Mouse (Mus musculus) intestine, embryonic 15.5 days (tissue): ENCODE results near the gene Ano3. TPM values are rescaled to one million over a fixed set of nuclear protein-coding genes. Genes with fewer than 3 reads are reported as not detected.

Experiments
- ATAC-seq: fragments of 200-750 bp; cut with Nextera tagmentation; 2 replicates; pipeline ENCODE4 v1.8.0; 2017; ENCODE audit warnings: moderate TSS enrichment, moderate library complexity
- H3K27ac ChIP-seq: fragments of 300-500 bp; sonication (generic); 2 replicates; pipeline ENCODE4 v1.5.1; 2015; ENCODE audit warnings: mild to moderate bottlenecking, inconsistent platforms
- H3K27me3 ChIP-seq: fragments of 300-500 bp; sonication (generic); replicated peaks from 2 replicates; pipeline ENCODE4 v1.6.1; 2015; ENCODE audit warnings: inconsistent platforms
- H3K36me3 ChIP-seq: fragments of 300-500 bp; sonication (generic); 2 replicates; pipeline ENCODE4 v1.6.1; 2015; ENCODE audit warnings: inconsistent platforms
- H3K4me1 ChIP-seq: fragments of 300-500 bp; sonication (generic); replicated peaks from 2 replicates; pipeline ENCODE4 v1.6.1; 2015; ENCODE audit warnings: inconsistent platforms
- H3K4me2 ChIP-seq: fragments of 300-500 bp; sonication (generic); replicated peaks from 2 replicates; pipeline ENCODE4 v1.6.1; 2015; ENCODE audit warnings: mild to moderate bottlenecking, inconsistent platforms
- H3K4me3 ChIP-seq: fragments of 300-500 bp; sonication (generic); replicated peaks from 2 replicates; pipeline ENCODE4 v1.5.1; 2015; ENCODE audit warnings: inconsistent platforms
- H3K9ac ChIP-seq: fragments of 300-500 bp; sonication (generic); 2 replicates; pipeline ENCODE4 v1.6.1; 2015; ENCODE audit warnings: inconsistent platforms
- H3K9me3 ChIP-seq: fragments of 300-500 bp; sonication (generic); 2 replicates; pipeline ENCODE4 v1.6.1; 2016; ENCODE audit warnings: inconsistent platforms
- WGBS: fragments of 180-500 bp; shearing (Covaris S2); methylation state at CpG from one replicate; pipeline ENCODE4 v1.1.7; 2015; 5-methylcytosine and 5-hydroxymethylcytosine counted together
- polyA plus RNA-seq: library from polyadenylated mRNA; unstranded; fragments of >200 nt; fragmentation: Nextera tagmentation; extraction: Ambion mirVana; gene quantifications from 2 replicates; pipeline ENCODE4 v1.2.1, GENCODE M21; 2015

Ano3 gene
- polyA plus RNA-seq, 1 experiment from 2014 or later = 0.10 TPM

DNA sequence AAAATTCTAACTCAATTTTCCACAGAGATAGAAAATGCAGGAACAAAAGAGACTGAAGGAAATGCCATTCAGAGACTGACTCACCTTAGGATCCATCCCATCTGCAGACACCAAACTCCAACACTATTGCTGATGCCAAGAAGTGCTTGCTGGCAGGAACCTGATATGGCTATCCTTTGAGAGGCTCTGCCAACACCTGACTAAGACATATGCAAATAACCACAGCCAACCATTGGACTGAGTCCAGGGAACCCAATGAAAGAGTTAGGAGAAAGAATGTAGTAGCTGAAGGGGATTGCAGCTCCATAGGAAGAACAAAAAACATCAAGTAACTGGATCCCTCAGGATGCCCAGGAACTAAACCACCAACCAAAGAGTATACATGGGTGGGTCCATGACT lies 21.6 kb downstream of the Ano3 start:
- H3K4me3 ChIP-seq = no peak overlapping the region
- no peaks in the 10 kb centered on the region for H3K36me3 ChIP-seq
- H3K4me2 ChIP-seq = no peak overlapping the region
- no peak overlapping the region for H3K9ac ChIP-seq
- no peak overlapping the region for H3K27ac ChIP-seq
- H3K9me3 ChIP-seq = no peaks in the 10 kb centered on the region
- no peaks in the 10 kb centered on the region for H3K27me3 ChIP-seq
- no peak for ATAC-seq
- no peaks in the 10 kb centered on the region for H3K4me1 ChIP-seq

DNA sequence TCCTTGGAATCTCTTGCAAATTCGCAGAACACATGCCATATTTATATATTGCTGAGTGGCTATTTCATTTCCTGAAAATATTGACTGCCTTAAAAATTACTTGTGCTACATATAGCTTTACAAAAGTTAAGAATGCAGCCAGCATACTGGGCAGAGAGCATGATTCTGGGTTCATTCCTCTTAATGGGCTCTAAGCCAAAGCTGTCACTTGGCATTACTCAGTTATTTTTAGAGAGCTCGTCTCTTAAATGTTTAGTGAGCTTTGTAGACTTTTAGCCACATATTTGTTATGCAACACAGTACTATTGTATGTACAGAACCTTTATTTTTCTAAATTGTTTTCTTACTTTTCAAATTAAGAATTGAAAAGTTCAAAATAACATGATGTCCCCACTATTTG lies 41.2 kb downstream of the Ano3 start:
- Histone ChIP-seq H3K9me3 (no peaks in the 10 kb centered on the region), H3K27me3 (no peaks in the 10 kb centered on the region), H3K36me3 (no peaks in the 10 kb centered on the region), H3K9ac (no peak overlapping the region), H3K4me3 (no peak overlapping the region), H3K4me1 (no peaks in the 10 kb centered on the region), H3K4me2 (no peak overlapping the region), H3K27ac (no peak overlapping the region)
- WGBS = 46% methylated on average over 2 of the region's 2 CpGs
- ATAC-seq = no peak

DNA sequence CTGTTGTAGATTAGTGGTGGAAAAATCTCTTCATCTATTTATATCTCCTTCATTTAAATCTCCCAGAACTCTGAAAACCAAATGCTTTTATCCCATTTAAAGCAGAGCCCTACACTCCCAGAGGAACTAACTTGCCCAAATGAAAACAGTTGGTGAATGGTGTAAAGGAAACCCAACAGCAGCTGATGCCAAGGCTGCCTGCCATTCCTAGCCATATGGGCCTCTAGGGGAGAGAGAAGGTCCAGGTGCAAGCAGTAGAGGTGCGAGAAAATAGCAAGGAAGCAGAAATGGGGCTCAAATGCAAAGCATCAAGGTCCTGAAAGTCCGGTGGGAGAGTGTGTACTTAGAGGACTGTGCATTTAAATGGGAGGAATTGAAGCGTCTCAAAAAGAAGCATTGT lies 44.2 kb downstream of the Ano3 start:
- H3K27me3 ChIP-seq = no peaks in the 10 kb centered on the region
- H3K4me2 ChIP-seq = no peak overlapping the region
- no peaks in the 10 kb centered on the region for H3K9me3 ChIP-seq
- H3K36me3 ChIP-seq = no peaks in the 10 kb centered on the region
- H3K4me3 ChIP-seq = no peak overlapping the region
- WGBS = 69% methylated on average over 3 of the region's 3 CpGs
- H3K4me1 ChIP-seq = no peaks in the 10 kb centered on the region
- H3K27ac ChIP-seq = no peak overlapping the region
- no peak overlapping the region for H3K9ac ChIP-seq
- ATAC-seq = no peak

DNA sequence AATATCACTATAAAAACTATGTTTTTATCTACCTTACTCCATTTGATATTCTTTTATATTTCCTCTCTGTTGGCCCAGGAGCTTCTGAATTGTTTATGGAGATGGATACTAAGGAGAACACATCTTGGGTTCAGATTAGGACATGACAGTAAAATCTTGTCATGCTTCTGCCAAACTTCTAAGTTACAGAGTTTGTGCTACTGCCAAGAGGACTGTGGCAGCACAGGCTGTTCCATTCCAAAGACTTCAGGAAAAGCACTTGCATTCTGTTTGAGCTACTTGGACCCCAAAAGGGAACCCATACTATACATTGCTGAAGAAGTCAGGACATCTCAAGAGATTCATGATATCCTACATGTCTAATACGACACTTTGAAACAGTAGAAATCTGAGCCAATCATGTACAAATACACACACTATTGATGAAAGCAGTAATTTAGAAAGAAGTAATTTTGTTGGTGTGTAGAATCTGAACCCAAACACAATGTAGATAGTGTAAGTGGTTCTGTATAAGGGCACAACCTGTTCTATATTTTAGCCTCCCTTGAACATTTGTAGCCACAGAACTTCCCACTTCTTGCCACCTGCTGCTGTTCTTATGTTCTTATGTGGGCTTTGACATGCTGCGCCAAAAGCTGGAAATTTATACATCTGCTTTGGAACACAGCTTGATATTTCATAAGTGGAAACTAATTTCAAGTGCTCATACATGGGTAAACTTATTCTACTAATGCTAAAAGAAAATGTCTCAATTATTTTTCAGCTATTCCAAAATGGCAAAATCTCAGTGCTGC lies 54.0 kb downstream of the Ano3 start:
- Histone ChIP-seq H3K9me3 (no peaks in the 10 kb centered on the region), H3K36me3 (no peaks in the 10 kb centered on the region), H3K27ac (no peak overlapping the region), H3K4me1 (no peaks in the 10 kb centered on the region), H3K9ac (no peak overlapping the region), H3K4me3 (no peak overlapping the region), H3K27me3 (no peaks in the 10 kb centered on the region), H3K4me2 (no peak overlapping the region)
- no peak for ATAC-seq
- WGBS = 90% methylated on average over 2 of the region's 2 CpGs

DNA sequence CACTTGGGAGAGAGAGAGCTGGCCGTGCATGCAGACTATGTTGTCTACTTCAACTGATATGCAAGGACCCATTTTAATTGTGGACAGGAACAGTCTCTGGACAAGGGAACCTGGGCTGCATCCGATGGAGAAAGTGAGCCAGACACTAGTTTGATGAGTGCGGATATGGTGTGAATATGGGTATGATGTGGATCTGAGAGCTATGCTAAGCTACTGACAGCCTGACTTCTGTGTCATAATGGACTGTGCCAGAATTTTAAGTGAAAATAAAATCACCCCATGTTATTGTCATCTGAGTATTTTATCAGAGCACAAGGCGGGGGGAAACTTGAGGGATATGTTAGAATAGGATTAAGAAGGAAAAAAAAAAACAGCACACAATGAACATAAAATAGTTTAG lies 79.1 kb downstream of the Ano3 start:
- Histone ChIP-seq H3K4me2 (no peak overlapping the region), H3K4me3 (no peak overlapping the region), H3K27ac (no peak overlapping the region), H3K36me3 (no peaks in the 10 kb centered on the region), H3K27me3 (no peaks in the 10 kb centered on the region), H3K9ac (no peak overlapping the region), H3K9me3 (no peaks in the 10 kb centered on the region), H3K4me1 (no peaks in the 10 kb centered on the region)
- 81% methylated on average over 4 of the region's 4 CpGs for WGBS
- no peak for ATAC-seq

DNA sequence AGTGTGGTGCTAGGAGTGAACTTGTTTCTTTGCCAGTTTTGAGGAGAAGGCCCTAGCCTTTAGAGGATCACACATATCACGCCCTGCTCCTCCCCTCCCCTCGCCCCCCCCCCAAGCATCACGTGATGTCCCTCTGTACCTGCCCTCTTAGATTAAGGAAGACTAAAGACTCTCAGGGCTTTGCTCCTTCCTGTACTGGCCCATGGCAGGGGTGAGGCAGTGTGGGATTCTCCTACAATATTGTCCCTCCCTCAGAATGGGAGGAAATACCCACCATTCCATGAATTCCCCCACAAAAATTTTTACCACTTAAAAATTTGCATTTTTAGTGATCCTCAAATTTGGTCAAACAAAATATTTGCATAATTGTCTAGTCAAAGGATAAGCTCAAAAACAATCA lies 85.1 kb downstream of the Ano3 start:
- H3K4me3 ChIP-seq = no peak overlapping the region
- 56% methylated on average over 3 of the region's 3 CpGs for WGBS
- no peak overlapping the region for H3K27ac ChIP-seq
- H3K4me2 ChIP-seq = no peak overlapping the region
- H3K36me3 ChIP-seq = no peaks in the 10 kb centered on the region
- ATAC-seq = no peak
- H3K27me3 ChIP-seq = no peaks in the 10 kb centered on the region
- no peaks in the 10 kb centered on the region for H3K9me3 ChIP-seq
- no peaks in the 10 kb centered on the region for H3K4me1 ChIP-seq
- no peak overlapping the region for H3K9ac ChIP-seq

DNA sequence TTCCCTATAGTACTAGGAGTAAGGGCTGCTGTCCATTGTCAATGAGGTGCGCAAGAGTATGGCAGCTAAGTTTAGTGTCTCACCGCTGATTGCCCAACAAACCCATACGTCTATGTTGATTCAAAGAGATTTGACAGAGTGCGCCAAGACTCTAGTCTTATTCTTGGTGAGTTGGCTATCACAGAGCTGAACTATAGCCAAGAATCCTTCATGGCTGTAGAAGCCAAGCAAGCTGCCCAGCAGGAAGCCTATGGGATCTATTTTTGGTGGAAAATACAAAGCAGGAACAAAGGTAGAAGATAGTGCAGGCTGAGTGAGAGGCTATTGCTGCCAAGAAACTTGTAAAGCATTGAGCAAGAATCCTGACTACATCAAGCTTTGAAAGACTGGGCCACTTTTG lies 87.3 kb downstream of the Ano3 start:
- Histone ChIP-seq H3K4me1 (no peaks in the 10 kb centered on the region), H3K4me3 (no peak overlapping the region), H3K27me3 (no peaks in the 10 kb centered on the region), H3K4me2 (no peak overlapping the region), H3K36me3 (no peaks in the 10 kb centered on the region), H3K9me3 (no peaks in the 10 kb centered on the region), H3K9ac (no peak overlapping the region), H3K27ac (no peak overlapping the region)
- WGBS = 93% methylated on average over 4 of the region's 4 CpGs
- no peak for ATAC-seq

DNA sequence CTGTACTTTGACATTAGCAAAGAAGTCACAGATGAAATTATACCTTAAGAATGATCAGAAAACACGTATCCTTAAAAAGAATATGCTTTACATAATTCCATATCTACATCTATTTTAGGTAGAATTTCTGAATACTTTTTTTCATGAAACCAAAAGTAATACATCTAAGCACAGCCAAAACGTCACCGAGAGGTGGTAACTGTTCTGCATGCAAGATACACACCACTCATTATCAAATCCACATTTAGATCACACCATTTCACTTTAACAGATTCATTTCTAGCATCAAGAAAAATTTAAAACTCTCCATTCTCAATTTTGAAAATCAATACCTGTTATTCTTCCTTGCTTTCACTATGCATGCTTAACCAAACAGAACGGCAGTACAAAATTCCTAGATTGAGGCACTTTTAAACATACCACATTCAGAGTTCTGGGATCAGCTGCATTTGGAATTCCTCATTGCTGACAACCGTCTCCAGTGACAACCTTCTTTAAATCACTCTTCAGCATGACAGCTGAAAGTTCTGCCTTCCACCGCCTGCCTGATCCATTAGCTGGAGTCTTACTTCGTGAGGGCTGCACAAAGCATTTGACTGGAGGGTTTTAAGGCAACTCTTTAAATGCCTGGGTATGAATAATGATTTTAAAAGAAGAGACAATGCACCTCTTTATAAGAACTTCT lies 111.0 kb downstream of the Ano3 start:
- H3K9ac ChIP-seq = no peak overlapping the region
- no peaks in the 10 kb centered on the region for H3K4me1 ChIP-seq
- ATAC-seq = no peak
- no peak overlapping the region for H3K4me2 ChIP-seq
- H3K9me3 ChIP-seq = no peaks in the 10 kb centered on the region
- no peak overlapping the region for H3K4me3 ChIP-seq
- no peaks in the 10 kb centered on the region for H3K27me3 ChIP-seq
- WGBS = 59% methylated on average over 7 of the region's 7 CpGs
- no peaks in the 10 kb centered on the region for H3K36me3 ChIP-seq
- H3K27ac ChIP-seq = no peak overlapping the region

DNA sequence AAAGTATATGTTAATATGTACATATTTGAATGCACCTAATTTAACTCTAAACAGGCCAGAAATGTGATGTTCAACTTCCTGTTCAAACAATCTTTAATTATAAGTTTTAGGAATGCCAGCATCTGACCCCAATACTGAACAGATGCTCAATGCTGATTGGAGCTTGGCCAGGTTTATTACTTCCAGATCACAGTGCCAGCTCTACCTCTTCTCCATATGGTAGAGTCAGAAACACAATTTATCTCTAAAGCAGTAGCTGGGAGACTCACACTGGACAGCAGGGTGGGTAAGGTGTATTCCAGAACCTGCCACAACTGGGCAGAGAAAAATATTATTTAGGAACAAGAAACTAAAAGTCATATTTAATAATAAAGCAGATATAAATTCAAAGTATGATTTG lies 134.5 kb downstream of the Ano3 start:
- Histone ChIP-seq H3K27ac (no peak overlapping the region), H3K4me1 (no peaks in the 10 kb centered on the region), H3K36me3 (no peaks in the 10 kb centered on the region), H3K4me3 (no peak overlapping the region), H3K9ac (no peak overlapping the region), H3K4me2 (no peak overlapping the region), H3K9me3 (no peaks in the 10 kb centered on the region), H3K27me3 (no peaks in the 10 kb centered on the region)
- ATAC-seq = no peak

DNA sequence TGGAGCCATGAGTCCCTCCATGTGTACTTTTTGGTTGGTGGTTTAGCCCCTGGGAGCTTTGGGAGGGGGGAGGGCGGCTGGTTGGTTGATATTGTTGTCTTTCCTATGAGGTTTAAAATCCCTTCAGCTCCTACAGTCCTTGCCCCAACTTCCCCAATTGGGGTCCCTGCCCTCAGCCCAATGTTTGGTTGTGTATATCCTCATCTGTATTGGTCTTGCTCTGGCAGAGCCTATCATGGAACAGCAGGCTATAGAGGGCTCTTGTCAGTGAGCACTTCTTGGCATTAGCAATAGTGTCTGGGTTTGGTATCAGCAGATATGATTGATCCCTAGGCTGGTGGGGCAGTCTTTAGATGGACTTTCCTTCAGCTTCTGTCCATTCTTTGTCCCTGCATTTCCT lies 135.8 kb downstream of the Ano3 start:
- 93% methylated on average over 1 of the region's 1 CpGs for WGBS
- Histone ChIP-seq H3K4me2 (no peak overlapping the region), H3K4me3 (no peak overlapping the region), H3K36me3 (no peaks in the 10 kb centered on the region), H3K9me3 (no peaks in the 10 kb centered on the region), H3K27ac (no peak overlapping the region), H3K4me1 (no peaks in the 10 kb centered on the region), H3K27me3 (no peaks in the 10 kb centered on the region), H3K9ac (no peak overlapping the region)
- no peak for ATAC-seq

DNA sequence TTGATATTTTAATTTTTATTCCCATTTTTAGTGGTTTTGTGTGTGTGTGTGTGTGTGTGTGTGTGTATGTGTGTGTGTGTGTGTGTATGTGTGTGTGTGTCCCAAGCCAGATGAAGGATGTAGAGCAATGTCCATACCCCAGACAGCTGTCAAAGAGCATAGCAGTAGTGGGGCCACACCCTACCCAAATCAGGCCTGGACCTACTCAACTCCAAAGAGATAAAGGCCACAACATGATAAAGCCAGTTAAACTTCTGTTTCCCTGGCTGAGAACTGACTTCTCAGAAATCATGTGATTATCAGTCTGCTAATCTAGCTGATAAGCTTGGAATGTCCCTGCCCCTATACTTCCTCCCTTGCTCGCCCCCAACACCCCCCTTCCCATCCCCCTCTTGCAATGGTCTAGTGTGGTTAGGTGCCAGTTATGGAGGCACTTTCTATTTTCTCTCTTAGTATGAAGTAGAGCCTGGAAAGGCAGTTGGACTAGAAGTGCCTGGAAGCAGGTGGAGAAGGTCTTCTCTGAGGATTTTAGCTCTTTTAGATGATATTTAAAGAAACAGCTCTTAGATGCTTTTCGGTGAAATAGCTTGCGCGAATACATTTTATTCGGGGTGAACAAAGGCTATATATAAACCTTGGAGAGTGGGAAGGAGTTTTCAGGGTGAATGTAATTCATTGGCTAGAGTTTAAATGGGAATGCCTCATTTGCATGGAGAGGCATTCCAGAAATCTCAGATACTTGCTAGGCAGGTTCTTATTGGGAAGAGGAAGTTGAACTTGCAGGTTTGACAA lies 144.2 kb downstream of the Ano3 start:
- Histone ChIP-seq H3K27ac (no peak overlapping the region), H3K9ac (no peak overlapping the region), H3K4me3 (no peak overlapping the region), H3K4me1 (no peaks in the 10 kb centered on the region), H3K9me3 (no peaks in the 10 kb centered on the region), H3K4me2 (no peak overlapping the region), H3K36me3 (no peaks in the 10 kb centered on the region), H3K27me3 (no peaks in the 10 kb centered on the region)
- WGBS = 84% methylated on average over 5 of the region's 5 CpGs
- ATAC-seq = no peak

DNA sequence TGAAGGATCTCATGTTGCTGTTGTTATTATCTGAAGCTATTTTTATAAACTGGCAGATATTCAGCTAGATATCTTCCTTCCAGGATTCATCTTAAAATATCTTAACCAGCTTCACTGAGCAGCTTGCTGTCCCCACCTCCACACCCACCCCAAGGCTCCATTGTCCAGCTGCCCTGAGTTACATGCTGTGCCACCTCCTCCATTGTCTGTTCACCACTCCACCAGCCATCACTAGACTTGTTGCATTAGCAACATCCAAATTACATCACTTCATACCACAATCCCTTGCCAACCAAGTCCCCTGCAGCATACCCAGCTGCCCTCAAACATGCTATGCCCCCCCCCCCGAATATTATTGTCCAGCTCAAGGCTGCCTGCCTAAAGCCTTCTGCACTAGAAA lies 154.8 kb downstream of the Ano3 start:
- ATAC-seq = no peak
- Histone ChIP-seq H3K4me1 (no peaks in the 10 kb centered on the region), H3K36me3 (no peaks in the 10 kb centered on the region), H3K27ac (no peak overlapping the region), H3K4me2 (no peak overlapping the region), H3K9ac (no peak overlapping the region), H3K27me3 (no peaks in the 10 kb centered on the region), H3K9me3 (no peaks in the 10 kb centered on the region), H3K4me3 (no peak overlapping the region)
- WGBS = 47% methylated on average over 1 of the region's 1 CpGs
